Mouse (Mus musculus) heart, adult 2 months (tissue): ENCODE data around the gene Slfn1. TPM values are rescaled to one million over a fixed set of nuclear protein-coding genes. Genes with fewer than 3 reads are reported as not detected.
"Not testable (repeated sequence)": the region's sequence is repeated elsewhere in the genome, so short reads cannot be mapped to it uniquely, and the experiment has no call there.

Experiments used
- DNase-seq, 2 experiments: peaks; one replicate each; pipeline ENCODE4 v3.0.0; 2021
- H3K27ac ChIP-seq: fragments of 200-600 bp; 2 replicates; pipeline ENCODE4 v1.8.1; 2022
- H3K27me3 ChIP-seq: fragments of 200-500 bp; 2 replicates; pipeline ENCODE4 v1.6.1; 2012; ENCODE audit warnings: mild to moderate bottlenecking, low read length, inconsistent platforms, mixed read lengths; ENCODE audit not compliant: control insufficient read depth, insufficient read depth
- H3K36me3 ChIP-seq: fragments of 200-500 bp; 2 replicates; pipeline ENCODE4 v1.6.1; 2012; ENCODE audit warnings: low read length, inconsistent platforms; ENCODE audit not compliant: control insufficient read depth, insufficient read depth
- H3K4me1 ChIP-seq: fragments of 200-500 bp; 2 replicates; pipeline ENCODE4 v1.6.1; 2011; ENCODE audit warnings: low read length; ENCODE audit not compliant: control insufficient read depth, insufficient read depth
- H3K4me3 ChIP-seq: fragments of 200-600 bp; 2 replicates; pipeline ENCODE4 v1.8.1; 2022
- H3K79me2 ChIP-seq: fragments of 200-500 bp; replicated peaks from 2 replicates; pipeline ENCODE4 v1.6.1; 2012; ENCODE audit warnings: mild to moderate bottlenecking, inconsistent platforms, low read length, moderate library complexity, mixed read lengths; ENCODE audit not compliant: control insufficient read depth, insufficient read depth
- H3K9ac ChIP-seq: fragments of 200-500 bp; 2 replicates; pipeline ENCODE4 v1.6.1; 2012; ENCODE audit warnings: low read depth, mild to moderate bottlenecking, control low read depth, inconsistent platforms, low read length, mixed read lengths
- CTCF ChIP-seq: fragments of 200-600 bp; IDR thresholded peaks from 2 replicates; pipeline ENCODE4 v1.8.1; 2022; ENCODE audit warnings: antibody characterized with exemption, mild to moderate bottlenecking, moderate library complexity
- EP300 ChIP-seq: fragments of 200-500 bp; IDR thresholded peaks from 2 replicates; pipeline ENCODE4 v1.6.1; 2011; ENCODE audit warnings: low read depth, low read length, control low read depth; ENCODE audit not compliant: insufficient read depth
- POLR2A ChIP-seq: fragments of 200-500 bp; IDR thresholded peaks from 2 replicates; pipeline ENCODE4 v1.6.1; 2011; ENCODE audit warnings: mild to moderate bottlenecking, low read depth, low read length, control low read depth; ENCODE audit not compliant: insufficient read depth
- WGBS: fragments of 180-500 bp; shearing (Covaris S2); methylation state at CpG from one replicate; pipeline ENCODE4 v1.1.7; 2018; 5-methylcytosine and 5-hydroxymethylcytosine counted together
- intact Hi-C: fragments of 180-260 bp; cut with DNase I; formaldehyde crosslinking; loops from one replicate; pipeline ENCODE4 v1.15.1; 2025
- polyA plus RNA-seq: library from polyadenylated mRNA; depleted of rRNA; stranded (reverse); fragments of >200 nt; gene quantifications from 2 replicates; pipeline ENCODE4 v1.2.3, GENCODE M21; 2012; rRNA removed
- total RNA-seq, 2 experiments: library from RNA; stranded (reverse); gene quantifications; 2 replicates each; pipeline ENCODE4 v1.2.3; 2021

Slfn1 gene
- total and polyA plus RNA-seq, 3 experiments, result 0.32 to 0.84 TPM; not detected in 1

- no peaks in the 10 kb centered on the region for H3K36me3 ChIP-seq
- H3K79me2 ChIP-seq, result no peaks in the 10 kb centered on the region
- intact Hi-C loops, result no loop called here
- no peak overlapping the region for H3K27ac ChIP-seq
- DNase-seq, result no peak
- no peaks in the 10 kb centered on the region for H3K27me3 ChIP-seq
- H3K4me3 ChIP-seq, result no peak overlapping the region
- TF ChIP-seq CTCF, result no peak
- no peak for TF ChIP-seq POLR2A
- H3K4me1 ChIP-seq, result peaks cover 3% of the 10 kb centered on the region
- 88% methylated on average over 3 of the region's 3 CpGs for WGBS
- H3K9ac ChIP-seq, result no peak overlapping the region
Observed at GRCm38 (mm10) chr11:83121131-83121685, 4.6 kb downstream of the Slfn1 start.

DNA sequence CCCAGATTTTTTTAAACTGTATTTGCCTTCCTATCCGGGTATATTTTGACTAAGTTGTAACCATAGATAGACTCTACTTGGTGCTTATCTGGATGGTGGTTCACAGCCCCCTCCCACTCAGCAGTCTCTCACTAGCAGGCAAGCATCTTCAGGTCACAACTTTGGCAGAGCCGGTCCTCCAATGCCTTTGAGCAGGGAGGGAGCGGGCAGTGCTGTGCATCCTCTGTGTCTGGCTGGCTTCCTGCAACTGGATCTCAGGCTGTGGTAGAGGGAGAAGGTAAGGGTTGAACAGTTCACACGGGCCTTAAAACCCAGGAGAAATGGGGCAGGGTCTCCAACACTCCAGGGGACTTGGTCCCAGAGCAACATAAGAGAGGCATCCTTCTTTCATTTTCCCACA lies 6.5 kb downstream of the Slfn1 start:
- H3K4me3 ChIP-seq, result no peak overlapping the region
- H3K27me3 ChIP-seq, result no peaks in the 10 kb centered on the region
- no peak overlapping the region for H3K27ac ChIP-seq
- WGBS, result 34% methylated on average over 4 of the region's 4 CpGs
- H3K79me2 ChIP-seq, result no peaks in the 10 kb centered on the region
- no peak for DNase-seq
- H3K4me1 ChIP-seq, result peaks cover 2% of the 10 kb centered on the region
- intact Hi-C loops, result no loop called here
- H3K36me3 ChIP-seq, result no peaks in the 10 kb centered on the region
- no peak overlapping the region for H3K9ac ChIP-seq
- TF ChIP-seq EP300 (no peak), CTCF (no peak), POLR2A (no peak)

DNA sequence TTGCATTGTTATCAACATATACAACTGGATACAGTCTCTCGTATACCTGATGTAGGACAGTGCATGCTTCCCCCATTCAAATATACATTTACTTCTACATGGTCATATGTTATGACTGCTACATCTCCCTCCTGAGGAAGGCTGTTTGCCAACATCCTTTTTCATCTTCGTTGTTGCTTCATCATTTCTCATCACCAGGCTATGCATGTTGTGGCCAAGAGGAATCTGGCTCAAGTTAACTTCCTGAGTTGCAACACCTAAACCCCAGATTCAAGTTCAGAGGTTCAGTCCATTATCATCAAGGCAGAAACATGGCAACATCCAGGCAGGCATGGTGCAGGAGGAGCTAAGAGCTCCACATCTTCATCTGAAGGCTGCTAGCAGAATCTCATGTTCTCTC lies 8.3 kb downstream of the Slfn1 start:
- TF ChIP-seq EP300 (no peak), POLR2A (no peak), CTCF (no peak)
- DNase-seq, result no peak
- intact Hi-C loops, result no loop called here
- Histone ChIP-seq H3K9ac (no peak overlapping the region), H3K79me2 (no peaks in the 10 kb centered on the region), H3K4me3 (no peak overlapping the region), H3K27me3 (no peaks in the 10 kb centered on the region), H3K36me3 (no peaks in the 10 kb centered on the region), H3K27ac (no peak overlapping the region), H3K4me1 (no peaks in the 10 kb centered on the region)
- 69% methylated on average over 2 of the region's 2 CpGs for WGBS

- not testable (repeated sequence) for DNase-seq, H3K27ac ChIP-seq
Observed at GRCm38 (mm10) chr11:83125633-83126032, 9.0 kb downstream of the Slfn1 start.

DNA sequence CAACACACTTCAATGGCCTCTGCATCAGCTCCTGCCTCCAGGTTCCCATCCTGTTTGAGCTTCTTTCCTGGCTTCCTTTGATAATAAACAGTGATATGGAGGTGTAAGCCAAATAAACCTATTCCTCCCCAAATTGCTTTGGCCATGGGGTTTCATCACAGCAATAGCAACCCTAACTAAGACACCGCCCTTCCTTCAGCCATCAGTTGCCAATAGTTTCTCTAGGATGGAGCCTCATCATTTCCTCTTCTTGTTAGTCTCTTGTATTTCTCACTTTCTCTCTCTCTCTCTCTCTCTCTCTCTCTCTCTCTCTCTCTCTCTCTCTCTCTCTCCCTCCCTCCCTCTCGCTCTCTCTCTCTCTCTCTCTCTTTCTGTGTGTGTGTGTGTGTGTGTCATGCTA lies 20.6 kb downstream of the Slfn1 start:
- H3K4me1 ChIP-seq, DNase-seq, H3K36me3 ChIP-seq, H3K79me2 ChIP-seq, intact Hi-C loops, H3K27ac ChIP-seq, H3K9ac ChIP-seq, H3K4me3 ChIP-seq, H3K27me3 ChIP-seq: not testable (repeated sequence)
- WGBS, result 86% methylated on average over 1 of the region's 2 CpGs

More at GRCm38 (mm10) chr11:83125633-83126032, 9.0 kb downstream of the Slfn1 start:
- 75% methylated on average over 1 of the region's 1 CpGs for WGBS
- H3K79me2 ChIP-seq, H3K4me1 ChIP-seq, intact Hi-C loops, H3K27me3 ChIP-seq, H3K4me3 ChIP-seq, H3K36me3 ChIP-seq, H3K9ac ChIP-seq: not testable (repeated sequence)

DNA sequence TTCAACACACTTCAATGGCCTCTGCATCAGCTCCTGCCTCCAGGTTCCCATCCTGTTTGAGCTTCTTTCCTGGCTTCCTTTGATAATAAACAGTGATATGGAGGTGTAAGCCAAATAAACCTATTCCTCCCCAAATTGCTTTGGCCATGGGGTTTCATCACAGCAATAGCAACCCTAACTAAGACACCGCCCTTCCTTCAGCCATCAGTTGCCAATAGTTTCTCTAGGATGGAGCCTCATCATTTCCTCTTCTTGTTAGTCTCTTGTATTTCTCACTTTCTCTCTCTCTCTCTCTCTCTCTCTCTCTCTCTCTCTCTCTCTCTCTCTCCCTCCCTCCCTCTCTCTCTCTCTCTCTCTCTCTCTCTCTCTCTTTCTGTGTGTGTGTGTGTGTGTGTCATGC lies 32.3 kb downstream of the Slfn1 start:
- H3K4me1 ChIP-seq, H3K36me3 ChIP-seq, H3K27me3 ChIP-seq, H3K4me3 ChIP-seq, H3K79me2 ChIP-seq, H3K27ac ChIP-seq, H3K9ac ChIP-seq, intact Hi-C loops, DNase-seq: not testable (repeated sequence)
- WGBS, result no CpG with 5 or more reads among the region's 1 CpGs

Other genes starting within 250 kb of the Slfn1 start
- gene Rffl, start 245.6 kb upstream of the Slfn1 start, total RNA-seq, result 1 to 10 TPM; 4.0 to 4.3 TPM
- 4.6 and 5.9 TPM in 2 replicates for gene Rffl, start 245.6 kb upstream of the Slfn1 start, polyA plus RNA-seq
- gene Rad51d, start 226.2 kb upstream of the Slfn1 start, total RNA-seq, result 1 to 10 TPM; 8.5 to 9.5 TPM
- 8.6 and 10.1 TPM in 2 replicates for gene Rad51d, start 226.2 kb upstream of the Slfn1 start, polyA plus RNA-seq
- not detected for gene Fndc8, start 224.7 kb upstream of the Slfn1 start, total RNA-seq
- 0.06 TPM in 1 of 2 replicates, not detected in the other for gene Fndc8, start 224.7 kb upstream of the Slfn1 start, polyA plus RNA-seq
- gene Nle1, start 208.4 kb upstream of the Slfn1 start, total RNA-seq, result 10 to 100 TPM in 1 of 2 experiments, 1 to 10 TPM in 1; 8.4 to 11.4 TPM
- gene Nle1, start 208.4 kb upstream of the Slfn1 start, polyA plus RNA-seq, result 17.7 and 24.0 TPM in 2 replicates
- gene Unc45b, start 206.3 kb upstream of the Slfn1 start, total RNA-seq, result 100 to 1,000 TPM; 167 to 190 TPM
- 107 and 159 TPM in 2 replicates for gene Unc45b, start 206.3 kb upstream of the Slfn1 start, polyA plus RNA-seq
- gene Slfn5, start 165.5 kb upstream of the Slfn1 start, total RNA-seq, result 10 to 100 TPM; 54.1 to 59.2 TPM
- gene Slfn5, start 165.5 kb upstream of the Slfn1 start, polyA plus RNA-seq, result 17.9 and 41.8 TPM in 2 replicates
- under 1 TPM; 0.82 to 0.99 TPM for gene Slfn9, start 125.0 kb upstream of the Slfn1 start, total RNA-seq
- gene Slfn9, start 125.0 kb upstream of the Slfn1 start, polyA plus RNA-seq, result 0.20 and 0.53 TPM in 2 replicates
- under 1 TPM; 0.47 to 0.91 TPM for gene Slfn8, start 96.0 kb upstream of the Slfn1 start, total RNA-seq
- gene Slfn8, start 96.0 kb upstream of the Slfn1 start, polyA plus RNA-seq, result 0.51 and 0.82 TPM in 2 replicates
- gene Slfn2, start 51.7 kb upstream of the Slfn1 start, total RNA-seq, result 1 to 10 TPM; 3.4 to 4.3 TPM
- 3.8 and 4.8 TPM in 2 replicates for gene Slfn2, start 51.7 kb upstream of the Slfn1 start, polyA plus RNA-seq
- gene Slfn4, start 58.3 kb downstream of the Slfn1 start, total RNA-seq, result under 1 TPM; 0.14 to 0.18 TPM
- gene Slfn4, start 58.3 kb downstream of the Slfn1 start, polyA plus RNA-seq, result 0.15 and 0.37 TPM in 2 replicates
- gene Slfn3, start 74.5 kb downstream of the Slfn1 start, total RNA-seq, result 1 to 10 TPM; 2.0 to 3.5 TPM
- 0.72 and 1.9 TPM in 2 replicates for gene Slfn3, start 74.5 kb downstream of the Slfn1 start, polyA plus RNA-seq
- under 1 TPM in 1 of 2 experiments, not detected in 1; 0.14 TPM for gene Slfn14, start 169.9 kb downstream of the Slfn1 start, total RNA-seq
- gene Slfn14, start 169.9 kb downstream of the Slfn1 start, polyA plus RNA-seq, result not detected in 2 replicates
- gene Ap2b1, start 182.2 kb downstream of the Slfn1 start, total RNA-seq, result 10 to 100 TPM; 42.2 to 43.6 TPM
- 16.3 and 27.8 TPM in 2 replicates for gene Ap2b1, start 182.2 kb downstream of the Slfn1 start, polyA plus RNA-seq
- gene Pex12, start 185.7 kb downstream of the Slfn1 start, total RNA-seq, result 10 to 100 TPM in 1 of 2 experiments, 1 to 10 TPM in 1; 8.7 to 13.5 TPM
- gene Pex12, start 185.7 kb downstream of the Slfn1 start, polyA plus RNA-seq, result 7.2 and 8.6 TPM in 2 replicates